Mouse (Mus musculus) lung, adult 18-20 months (tissue): Measurements from ENCODE around the gene Slc39a8.

ENCODE experiments used
- DNase-seq, 2 experiments: peaks; one replicate each; pipeline ENCODE4 v3.0.0; 2022; ENCODE audit warnings: mixed read lengths in 2 of 2

Slc39a8 gene

DNA sequence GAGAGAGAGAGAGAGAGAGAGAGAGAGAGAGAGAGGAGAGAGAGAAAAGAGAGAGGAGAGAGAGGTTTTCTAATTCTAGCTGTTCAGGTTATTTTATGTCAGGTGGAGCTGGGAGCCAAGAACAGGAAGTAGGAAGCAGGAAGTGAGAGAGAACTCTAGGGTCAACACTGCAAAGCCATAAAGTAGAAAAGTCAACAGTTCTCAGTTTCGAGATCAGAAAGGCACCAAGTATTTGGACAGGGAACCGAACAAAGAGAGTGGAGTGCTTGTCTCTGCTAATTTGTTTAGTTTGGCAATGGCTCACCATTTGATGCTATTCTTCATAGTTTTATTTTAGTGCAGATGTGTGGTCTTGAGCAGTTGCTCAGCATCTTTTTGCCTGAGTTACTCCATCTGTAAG, 26.5 kb downstream of the Slc39a8 start:
- peak; percentile 29 to 71 for DNase-seq

DNA sequence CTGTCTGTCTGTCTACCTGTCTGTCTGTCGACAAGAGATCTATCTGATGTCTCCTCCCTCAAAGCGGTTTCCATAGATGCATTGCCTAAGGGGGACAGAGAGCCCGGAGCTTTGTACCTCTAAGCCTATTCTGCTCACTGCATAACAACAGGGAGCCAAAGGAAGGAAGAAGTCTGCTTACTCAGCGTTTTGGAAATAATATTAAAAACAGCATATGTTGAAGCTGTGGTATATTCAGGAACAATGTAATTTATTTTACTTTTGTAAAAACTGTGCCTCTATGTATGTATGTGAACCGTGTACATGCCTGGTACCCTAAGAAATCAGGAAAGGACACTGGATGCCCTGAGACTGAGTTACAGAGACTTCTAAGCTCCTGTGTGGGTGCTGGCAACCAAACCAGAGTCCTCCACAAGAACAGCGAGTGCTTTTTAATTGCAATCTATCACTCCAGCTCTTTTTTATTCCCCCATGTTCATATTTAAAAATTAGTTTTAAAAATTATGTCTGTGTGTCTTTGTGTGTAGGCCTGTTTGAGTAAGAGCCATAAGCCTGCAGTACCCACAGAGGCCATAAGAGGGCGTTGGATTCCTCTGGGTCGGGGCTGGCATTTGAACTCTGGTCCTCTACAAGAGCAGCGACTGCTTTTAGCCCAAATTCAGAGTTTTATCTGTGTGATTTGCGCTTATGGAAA, 28.7 kb downstream of the Slc39a8 start:
- no peak for DNase-seq

DNA sequence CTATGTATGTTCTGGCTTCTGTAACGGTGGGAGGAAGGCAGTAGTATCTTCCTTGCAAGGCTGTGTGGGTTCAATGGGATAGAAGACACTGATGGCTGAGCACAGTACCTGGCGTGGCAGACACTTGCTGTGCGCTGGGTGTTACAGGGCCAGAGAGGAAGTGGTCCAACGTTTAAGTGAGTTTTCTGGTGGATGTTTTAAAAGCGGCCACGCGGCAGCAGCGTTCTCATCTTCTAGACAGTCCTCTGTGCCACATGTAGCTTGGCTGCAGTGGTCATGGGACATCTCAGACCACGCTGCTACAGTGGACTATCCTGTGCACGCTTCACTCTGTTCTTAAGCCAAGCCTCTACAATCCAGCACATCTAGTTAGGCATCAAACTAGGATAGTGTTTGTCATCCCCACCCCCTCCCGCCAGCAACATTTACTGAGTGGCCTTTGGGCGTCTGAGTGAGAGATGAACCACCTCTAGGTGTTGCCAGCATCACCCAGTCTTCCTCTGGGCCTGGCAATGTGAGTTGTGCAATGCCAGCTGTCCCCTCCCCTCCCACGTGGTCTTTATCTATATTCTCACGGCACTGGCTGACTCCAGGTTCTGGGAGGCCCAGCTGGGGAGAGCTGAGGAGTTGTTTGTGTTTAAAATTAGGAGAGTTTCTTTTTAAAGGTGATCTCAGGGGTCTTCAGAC, 29.4 kb downstream of the Slc39a8 start:
- DNase-seq: no peak

DNA sequence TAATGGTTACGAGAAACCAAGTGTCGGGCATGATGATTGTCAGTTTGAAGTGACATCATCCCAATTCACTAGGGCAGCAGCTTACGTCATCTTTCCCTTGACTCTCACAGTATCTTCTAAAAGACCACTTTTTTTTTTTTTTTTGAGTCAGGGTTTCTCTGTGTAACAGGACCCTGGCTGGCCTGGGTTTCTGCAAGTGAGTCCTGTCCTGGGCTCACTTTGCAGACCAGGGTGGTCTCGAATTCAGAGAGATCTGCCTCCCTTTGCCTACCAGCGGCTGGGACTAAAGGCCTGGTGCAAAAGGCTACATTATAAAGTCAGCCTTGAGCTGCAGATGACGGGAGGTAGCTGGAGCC, 29.9 kb downstream of the Slc39a8 start:
- no peak for DNase-seq

DNA sequence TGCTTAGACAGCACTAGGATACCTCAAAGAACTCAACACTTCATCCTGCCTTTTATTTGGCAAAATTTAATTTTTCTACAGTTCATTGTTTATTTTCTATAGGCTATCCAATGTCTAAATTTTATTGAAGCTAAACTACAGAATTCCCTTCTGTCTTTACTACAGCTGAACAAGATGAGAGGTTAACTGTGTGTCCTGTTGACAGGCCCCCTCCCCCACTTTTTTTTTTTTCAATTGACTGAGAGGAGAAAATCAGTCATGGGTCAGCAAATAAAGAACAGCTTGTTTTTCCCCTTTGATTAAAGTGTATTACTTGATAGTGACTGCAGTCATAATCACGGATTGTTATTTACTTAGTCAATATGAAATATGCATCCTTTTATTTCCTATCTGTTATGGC, 31.2 kb downstream of the Slc39a8 start:
- DNase-seq: no peak

DNA sequence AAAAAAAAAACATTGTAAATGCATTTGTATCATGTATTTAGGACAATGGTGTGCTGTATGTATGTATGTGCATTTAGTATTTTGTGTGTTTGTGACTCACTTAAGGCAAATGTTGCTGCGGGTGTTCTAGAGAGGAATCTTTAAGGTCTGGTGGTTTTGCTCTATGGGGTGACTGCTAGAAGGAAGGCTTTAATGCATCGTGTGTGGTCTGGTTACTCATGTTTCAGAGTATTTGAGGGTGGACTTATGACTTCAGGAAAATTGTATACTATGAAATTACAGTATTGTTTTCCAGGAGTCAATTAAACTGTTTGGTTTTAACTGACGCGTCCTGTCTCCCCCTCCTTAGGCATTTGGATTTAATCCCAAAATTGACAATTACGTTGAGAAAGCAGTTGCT, 32.1 kb downstream of the Slc39a8 start:
- DNase-seq: no peak

DNA sequence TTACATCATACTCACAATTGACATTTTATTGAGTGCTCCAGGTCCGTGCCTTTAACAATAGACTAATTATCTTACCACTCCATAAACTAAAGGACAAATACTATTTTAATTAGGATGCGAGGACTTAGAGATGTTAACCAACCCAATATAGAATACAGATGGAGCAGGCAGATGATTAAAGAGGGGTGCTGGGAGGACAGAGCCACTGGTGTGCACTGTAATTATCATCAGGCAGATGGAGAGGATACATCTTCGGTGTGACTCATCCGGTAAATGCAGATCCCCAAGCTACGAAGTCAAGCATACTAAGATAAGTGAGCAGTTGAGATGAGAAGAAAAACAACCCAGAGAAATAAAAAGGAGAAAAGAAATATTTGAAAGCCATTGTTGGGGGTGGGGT, 34.4 kb downstream of the Slc39a8 start:
- no peak for DNase-seq

DNA sequence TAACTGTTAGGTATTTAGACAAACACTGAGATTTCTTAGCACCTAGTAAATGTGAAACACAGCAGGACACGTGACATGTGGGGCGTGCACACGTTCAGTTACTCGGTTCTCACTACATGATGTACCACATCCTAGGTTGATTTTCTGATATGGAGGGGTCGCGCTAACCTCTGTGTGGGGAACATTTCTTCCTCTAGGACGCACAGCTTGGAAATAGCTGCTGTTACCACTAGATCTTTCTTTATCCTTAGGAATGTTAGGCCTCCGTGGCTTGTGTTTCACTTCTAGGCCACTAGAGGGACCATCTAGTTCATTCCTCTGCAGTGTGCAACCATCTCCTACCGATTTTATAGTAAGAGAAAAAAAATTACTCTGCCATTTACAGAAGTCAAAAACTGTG, 37.7 kb downstream of the Slc39a8 start:
- peak in 1 of 2 experiments; percentile 20 for DNase-seq

DNA sequence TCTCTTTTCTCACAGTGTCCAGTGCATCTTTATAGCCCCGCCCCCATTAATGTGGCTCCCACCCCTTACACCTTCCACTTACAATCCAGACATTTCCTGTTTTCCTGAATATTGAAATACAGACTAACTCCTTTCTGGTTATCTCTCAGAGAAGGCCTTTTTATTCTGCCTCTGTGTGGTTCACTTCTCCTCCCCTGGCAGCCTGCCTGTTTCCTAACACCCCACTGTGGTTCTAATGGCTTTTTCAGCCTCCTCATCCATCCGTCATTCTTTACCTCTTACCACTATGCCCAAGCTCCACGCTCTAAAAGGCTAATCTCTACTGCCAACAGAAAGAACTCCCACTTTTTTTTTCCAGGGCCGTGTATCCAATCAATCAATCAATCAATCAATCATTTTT, 44.0 kb downstream of the Slc39a8 start:
- DNase-seq: no peak

DNA sequence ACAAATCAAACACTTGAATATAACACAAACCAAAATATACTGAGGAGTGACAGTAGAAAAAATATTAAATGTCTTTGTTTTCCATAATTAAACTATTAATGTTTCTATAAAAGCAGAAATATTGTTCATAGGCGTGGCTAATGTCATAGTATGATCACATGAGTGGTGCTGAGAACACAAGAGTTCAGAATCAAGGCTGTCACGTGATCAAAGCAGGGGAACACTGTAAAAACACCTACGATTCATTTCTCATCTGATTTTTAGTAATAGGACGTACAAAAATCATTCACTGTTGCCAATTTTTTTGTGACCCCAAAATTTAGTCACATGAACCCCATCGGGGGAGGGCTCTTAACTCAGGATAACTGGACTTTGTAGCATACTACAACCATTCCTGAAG, 47.2 kb downstream of the Slc39a8 start:
- DNase-seq: no peak

DNA sequence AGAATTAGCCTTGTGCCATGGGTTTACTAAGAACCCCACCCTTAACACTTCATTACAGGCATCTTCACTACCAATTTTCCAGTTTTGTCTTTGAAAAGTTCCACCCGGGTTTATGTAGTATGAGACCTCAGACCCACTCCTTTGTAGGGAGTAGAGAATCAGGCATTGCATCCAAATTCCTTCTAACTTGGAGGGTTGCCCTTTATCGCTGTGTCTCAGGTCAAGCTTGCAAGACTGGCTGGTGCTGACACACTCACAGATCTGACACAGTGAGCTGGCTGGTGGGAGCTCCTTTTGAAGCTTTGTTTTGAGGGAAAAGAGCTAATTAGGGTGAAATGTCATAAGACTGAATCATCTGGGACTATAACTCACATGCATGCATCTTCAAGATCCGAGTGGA, 48.5 kb downstream of the Slc39a8 start:
- no peak for DNase-seq

DNA sequence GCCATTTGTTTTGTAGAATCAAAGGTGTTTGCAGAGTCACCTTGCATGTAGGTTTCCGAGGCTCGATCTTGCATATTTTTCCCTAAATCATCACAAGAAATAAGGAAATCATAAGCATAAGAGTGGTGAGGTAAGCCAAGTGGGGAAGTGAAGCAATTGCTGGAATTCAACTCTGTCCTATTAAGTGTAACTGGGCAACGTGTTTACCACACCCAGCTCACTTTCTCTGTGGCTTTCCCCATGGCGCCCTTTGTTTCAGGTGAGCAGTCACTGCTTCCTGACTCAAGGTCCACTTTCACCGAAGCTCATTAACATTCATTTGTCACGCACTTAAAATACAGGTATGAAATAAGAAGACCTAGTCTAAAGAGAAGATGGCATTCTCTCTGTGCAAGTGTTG, 53.0 kb downstream of the Slc39a8 start:
- peak; percentile 15 to 58 for DNase-seq

DNA sequence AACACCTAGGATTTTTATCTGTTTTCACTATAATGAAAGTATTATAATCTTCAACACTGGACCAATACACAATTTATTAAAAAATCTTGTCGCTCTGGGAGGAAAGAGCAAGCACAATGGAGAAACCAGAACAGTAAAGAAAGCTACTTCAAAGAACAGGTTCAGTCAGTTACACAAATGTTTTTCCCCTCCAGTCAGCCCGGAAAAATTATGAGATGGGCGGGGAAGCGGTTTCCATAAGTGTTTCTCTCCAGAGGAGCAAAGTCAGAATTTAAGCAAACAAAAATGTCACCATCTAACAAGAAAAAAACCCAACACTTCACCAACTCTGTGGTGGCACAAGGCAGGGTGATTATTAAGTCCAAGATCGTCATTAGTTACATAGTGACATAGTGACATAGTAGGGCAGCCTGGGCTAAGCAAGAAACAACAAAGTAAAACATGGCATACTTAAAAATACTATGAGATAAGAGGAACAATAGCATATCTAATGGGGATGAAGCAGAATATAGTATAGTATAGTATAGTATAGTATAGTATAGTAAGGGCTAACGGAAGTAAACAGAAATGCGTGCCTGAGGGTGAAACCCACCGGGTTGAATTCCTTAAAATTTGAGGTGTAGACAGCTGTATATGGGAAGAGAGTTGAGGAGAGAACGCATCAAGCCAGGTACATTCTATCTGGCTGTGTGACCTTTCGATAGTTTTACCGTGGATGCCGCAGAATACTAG, 61.0 kb downstream of the Slc39a8 start:
- peak; percentile 22 to 50 for DNase-seq

DNA sequence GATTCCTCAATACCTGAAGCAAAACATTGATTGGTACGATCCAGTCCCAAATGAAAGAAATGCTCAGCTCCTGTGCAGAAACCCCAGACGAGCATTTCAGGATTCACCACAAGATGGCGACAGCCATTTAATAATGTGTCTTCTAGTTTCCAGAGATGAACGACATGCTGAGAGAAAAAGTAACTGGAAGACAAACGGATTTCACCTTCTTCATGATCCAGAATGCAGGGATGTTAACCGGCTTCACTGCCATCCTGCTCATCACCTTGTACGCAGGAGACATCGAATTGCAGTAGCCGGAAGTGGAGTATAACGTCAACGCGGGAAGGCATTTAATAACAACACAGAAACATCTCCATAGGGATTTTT, 61.6 kb downstream of the Slc39a8 start:
- peak; percentile 23 to 57 for DNase-seq

DNA sequence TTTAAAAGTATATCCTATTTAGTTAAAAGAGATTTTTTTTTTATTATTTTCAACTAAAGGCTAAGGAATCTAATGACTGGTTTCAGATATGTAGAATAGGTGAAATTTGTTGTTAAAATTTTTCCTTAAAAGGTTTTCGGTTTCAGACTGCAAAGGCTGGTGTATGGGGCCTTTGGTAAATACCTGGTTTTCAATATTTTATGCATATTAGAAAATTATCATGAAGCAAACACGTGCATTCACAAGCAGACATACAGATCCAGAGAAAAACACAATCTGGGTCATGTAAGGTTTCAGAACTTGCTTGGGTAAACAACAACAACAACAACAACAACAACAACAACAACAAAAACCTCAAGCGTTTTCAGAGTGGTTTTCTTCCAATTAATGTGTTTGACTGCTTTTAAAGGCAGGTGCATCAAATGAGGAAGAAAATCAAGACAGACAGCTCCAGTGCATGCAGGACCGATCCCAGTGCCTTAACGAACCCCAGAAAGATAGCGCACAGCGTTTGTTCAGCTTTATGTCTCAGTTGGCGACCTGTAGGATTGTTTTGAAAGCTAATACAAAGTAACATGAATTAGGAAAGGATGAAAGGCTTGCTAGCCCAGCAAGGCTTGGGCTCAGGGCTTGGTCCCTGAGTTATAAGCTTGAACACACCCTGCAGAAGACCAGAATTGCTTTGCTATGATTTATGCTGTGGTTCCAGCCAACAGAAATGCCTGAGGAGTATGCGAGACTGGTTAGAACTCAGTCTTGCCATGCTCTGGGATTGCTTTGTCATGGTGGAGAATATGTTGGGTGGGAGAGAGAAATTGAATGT, 62.2 kb downstream of the Slc39a8 start:
- DNase-seq: no peak

DNA sequence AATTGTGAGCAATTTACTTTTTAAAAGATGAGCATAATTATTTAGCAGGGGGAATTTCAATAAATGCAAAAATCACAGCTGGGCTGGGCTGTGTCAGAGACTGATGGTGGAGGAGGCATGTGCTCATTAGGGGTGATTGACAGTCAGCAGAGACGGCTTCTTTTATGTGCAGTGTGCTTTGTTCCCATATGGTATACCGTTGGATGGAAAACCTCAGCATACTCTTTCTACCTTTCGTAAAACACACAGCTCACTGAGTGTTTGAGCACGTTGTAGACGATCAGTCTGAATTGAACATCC, 62.7 kb downstream of the Slc39a8 start:
- DNase-seq: no peak

DNA sequence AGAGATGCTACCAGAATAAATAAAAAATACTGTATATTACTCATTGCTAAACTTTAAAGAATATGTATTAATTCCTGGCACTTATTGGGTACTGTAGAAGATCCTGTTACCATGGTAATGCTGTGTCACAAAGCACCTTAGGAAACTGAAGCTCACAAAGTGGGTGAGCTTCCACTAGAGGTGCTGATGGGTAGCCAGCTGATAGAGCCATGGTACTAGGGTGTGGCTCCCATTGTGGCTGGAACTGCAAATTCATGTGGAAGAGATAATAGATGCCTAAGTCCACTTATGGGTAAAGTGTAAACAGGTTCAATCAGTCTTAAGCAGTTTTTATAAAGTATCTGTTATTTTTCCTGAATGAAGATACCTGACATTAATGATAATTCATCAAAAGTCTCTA, 64.3 kb downstream of the Slc39a8 start:
- DNase-seq: no peak

DNA sequence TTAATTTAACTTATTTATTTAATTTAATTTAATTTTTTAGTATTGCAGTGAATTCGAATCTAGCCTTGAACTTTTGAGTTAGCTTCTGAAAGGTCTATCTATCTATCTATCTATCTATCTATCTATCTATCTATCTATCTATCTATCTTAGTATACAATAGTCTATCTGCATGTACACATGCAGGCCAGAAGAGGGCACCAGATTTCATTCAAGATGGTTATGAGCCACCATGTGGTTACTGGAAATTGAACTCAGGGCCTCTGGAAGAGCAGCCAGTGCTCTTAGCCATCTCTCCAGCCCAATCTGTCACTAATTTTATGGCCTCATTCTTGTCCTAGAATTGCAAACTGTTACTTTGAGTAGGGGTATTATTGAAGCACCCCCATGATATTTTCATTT, 78.3 kb downstream of the Slc39a8 start:
- no peak for DNase-seq

DNA sequence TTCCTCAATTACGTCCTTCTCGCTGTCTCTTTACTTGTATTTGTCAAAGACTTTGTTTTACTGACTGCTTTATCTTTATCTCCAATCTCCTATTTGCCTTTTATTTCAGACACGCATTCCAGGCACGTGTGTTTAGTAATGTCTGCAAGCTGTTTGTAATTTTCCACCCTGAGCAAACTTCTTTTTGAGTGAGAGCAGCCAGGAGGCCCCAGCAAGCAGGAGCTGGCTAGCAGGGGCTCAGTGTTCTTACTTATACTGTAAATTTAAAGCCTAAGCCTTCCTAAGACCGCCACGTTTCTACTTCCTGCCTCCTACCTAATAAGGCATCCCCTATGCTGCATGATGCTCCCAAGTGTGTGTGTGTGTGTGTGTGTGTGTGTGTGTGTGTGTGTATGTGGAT, 79.8 kb downstream of the Slc39a8 start:
- DNase-seq: no peak

DNA sequence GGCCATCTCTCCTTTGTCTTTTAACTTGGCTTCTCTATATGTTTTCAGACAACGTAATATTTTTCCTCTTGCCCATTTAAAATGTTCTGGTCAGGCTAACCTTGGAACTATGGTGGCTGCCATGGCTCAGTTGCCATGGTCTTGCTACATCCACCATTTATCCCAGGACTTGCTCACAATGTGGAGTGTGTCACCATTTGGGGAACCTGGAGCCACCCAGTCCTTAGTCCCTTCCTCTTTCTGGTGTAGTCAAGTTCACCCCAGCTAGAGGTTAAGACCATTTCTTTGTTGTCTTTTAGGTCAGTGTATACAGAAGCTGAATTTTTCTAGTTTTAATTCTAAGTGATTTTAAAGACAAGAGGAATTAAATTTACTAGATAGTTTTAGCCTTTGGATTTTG, 80.7 kb downstream of the Slc39a8 start:
- DNase-seq: no peak

DNA sequence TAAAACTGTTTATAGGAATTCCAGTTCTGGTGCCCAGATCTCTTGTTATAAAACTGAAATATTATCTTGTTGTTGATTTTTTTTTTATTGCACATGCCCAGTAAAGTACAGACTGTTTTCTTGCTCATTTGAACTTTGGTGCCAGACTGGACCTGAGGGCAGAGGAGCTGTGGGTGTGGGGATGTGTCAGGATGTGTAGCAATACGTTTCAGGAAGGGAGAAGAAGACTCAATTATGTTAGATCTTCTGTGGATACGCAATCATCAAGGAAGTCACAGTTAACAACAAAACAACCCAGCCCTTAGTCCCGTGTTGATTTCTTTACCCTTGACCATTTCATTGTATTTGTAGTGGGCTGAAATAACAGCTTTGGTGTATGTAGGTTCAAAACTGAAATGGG, 81.9 kb downstream of the Slc39a8 start:
- no peak for DNase-seq

DNA sequence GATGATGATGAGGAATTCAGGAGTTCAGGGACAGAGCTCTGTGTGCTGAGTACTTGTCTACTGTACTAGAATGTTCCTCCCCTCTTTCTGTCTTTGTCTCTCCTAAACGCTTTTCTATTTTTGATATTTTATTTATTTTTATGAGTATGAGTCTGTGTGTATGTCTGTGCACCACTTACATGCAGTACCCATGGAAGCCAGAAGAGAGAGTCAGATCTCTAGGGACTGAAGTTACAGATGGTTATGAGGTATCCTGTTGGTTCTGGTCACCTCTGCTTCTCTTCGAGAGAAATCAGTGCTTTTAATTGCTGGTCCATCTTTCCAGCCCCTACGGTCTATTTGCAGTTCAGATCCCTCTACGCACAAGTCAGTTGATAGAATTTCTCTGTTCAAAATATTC, 90.9 kb downstream of the Slc39a8 start:
- DNase-seq: no peak

DNA sequence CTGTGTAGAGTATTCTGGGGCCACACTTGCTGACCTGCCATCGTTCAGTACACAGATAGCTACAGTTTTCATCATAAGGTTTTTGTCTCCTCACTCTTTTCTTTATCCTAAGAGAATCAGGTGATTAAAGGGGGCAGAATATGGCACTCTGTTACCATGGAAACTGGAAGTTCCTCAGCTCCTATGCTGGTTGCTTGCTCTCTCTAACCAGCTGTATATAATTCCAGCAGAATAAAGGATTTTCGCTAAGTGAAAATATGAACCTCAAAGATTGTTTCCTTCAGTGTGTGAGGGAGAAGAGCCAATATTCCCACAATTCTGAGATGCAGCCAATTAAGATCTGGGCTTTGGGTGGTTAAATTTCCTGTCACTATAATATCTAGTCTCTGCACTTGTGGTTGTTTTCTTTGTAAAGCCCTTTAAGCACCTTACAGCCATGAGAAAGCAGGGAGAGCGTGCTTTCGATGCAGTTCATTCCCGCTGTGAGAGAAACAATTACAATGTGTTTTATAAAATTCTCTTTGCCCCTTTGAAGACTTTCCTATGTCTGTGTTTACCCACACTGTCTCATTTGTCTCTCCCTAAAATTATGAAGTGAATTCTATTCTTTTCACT, 93.6 kb downstream of the Slc39a8 start:
- no peak for DNase-seq
